Mouse (Mus musculus): ENCODE measurements at regions not wholly inside any gene's neighbourhood (a gene's known extent, or its start where the extent isn't known, plus 50 kb on each side); places are given as distances from the start of the nearest gene placed in this dataset.

DNA sequence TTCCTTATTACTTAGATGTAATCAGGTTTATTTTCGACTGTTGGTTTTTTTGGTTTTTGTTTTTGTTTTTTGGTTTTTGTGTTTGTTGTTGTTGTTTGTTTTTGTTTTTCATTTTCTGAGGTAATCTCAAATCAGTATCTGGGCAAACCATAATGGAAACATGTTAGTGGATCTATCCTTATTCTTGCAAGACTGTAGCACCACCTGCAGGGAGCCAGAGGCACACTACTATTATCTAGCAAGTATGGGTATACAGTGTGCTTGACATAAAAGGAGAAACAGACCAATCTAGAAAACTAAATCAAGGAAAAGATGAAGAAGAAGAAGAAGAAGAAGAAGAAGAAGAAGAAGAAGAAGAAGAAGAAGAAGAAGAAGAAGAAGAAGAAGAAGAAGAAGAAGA is 552.4 kb downstream of the Rfpl4b start:
- DNase-seq: peak; percentile 26 to 50

DNA sequence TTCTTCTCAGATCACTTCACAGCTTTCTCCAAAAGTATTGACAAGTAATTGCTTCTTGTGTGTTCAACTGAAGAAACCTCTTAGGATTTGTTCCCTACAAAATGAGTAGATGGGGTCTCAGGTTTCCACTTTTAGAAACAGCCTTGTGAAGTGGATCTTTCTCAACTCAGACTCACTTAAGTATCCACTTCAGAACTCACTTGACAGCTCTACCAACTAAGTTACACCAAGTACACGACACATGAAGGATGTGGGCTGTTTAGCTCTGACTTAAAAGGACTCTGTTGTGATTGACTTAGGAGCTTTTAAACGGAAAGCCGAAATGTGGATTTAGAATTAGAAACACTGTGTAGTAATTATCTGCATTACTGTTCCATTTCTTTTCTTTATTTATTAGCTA is 556.0 kb downstream of the Rfpl4b start:
- DNase-seq: no peak

DNA sequence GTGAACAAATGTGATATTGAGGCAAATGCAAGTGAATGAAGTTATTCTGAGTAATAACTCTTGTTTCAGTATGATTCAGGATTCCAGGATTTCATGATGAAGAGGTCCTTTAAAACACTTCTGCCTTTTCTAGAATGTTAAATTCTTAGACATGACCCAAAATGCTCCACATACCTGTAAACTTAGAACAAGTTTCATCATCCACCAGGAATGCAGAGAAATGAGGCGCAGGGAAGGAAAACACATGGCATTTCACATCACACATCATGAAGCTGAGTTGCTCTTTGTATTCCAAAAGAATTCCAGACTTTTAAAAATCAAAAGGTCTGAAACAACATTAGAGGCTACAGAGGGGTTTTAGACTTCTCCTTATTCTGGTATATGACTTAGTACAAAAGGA is 574.8 kb downstream of the Rfpl4b start:
- no peak for DNase-seq
